Mouse (Mus musculus): Measurements from ENCODE around the gene L3mbtl3. TPM values are rescaled to one million over a fixed set of nuclear protein-coding genes. Genes with fewer than 3 reads are reported as not detected.

Gene L3mbtl3
- polyA plus RNA-seq, 1 experiment from 2014 or later: 18.0 TPM

GRCm38 (mm10) chr10:26351129-26351738, 24.5 kb downstream of the L3mbtl3 start:
- WGBS: 93% methylated on average over 7 of the region's 7 CpGs
- Histone ChIP-seq H3K27ac (ENCODE audit: low read depth, low read length) (no peak overlapping the region), H3K4me1 (ENCODE audit: control insufficient read depth, insufficient read depth, low read length) (no peaks in the 10 kb centered on the region), H3K9ac (ENCODE audit: low read length) (no peak overlapping the region), H3K4me3 (ENCODE audit: low read depth, low read length) (no peak overlapping the region), H3K27me3 (replicated peaks; ENCODE audit: control insufficient read depth, insufficient read depth, low read length) (no peaks in the 10 kb centered on the region), H3K9me3 (replicated peaks; ENCODE audit: control insufficient read depth, low read length) (no peaks in the 10 kb centered on the region), H3K36me3 (ENCODE audit: control insufficient read depth, insufficient read depth, low read length) (0 out of 2 replicates have a peak, but pooled peaks cover 15% of the 10 kb centered on the region), H3K4me2 (ENCODE audit: low read length) (no peak overlapping the region)
- DNase-seq (ENCODE audit: low spot score) (no peak), ATAC-seq (no peak)

- Histone ChIP-seq H3K4me2 (ENCODE audit: low read length) (no peak overlapping the region), H3K9ac (ENCODE audit: low read length) (no peak overlapping the region), H3K27ac (ENCODE audit: low read depth, low read length) (no peak overlapping the region), H3K36me3 (ENCODE audit: control insufficient read depth, insufficient read depth, low read length) (0 out of 2 replicates have a peak, but pooled peaks cover 15% of the 10 kb centered on the region), H3K27me3 (replicated peaks; ENCODE audit: control insufficient read depth, insufficient read depth, low read length) (no peaks in the 10 kb centered on the region), H3K9me3 (replicated peaks; ENCODE audit: control insufficient read depth, low read length) (no peaks in the 10 kb centered on the region), H3K4me3 (ENCODE audit: low read depth, low read length) (no peak overlapping the region), H3K4me1 (ENCODE audit: control insufficient read depth, insufficient read depth, low read length) (no peaks in the 10 kb centered on the region)
- WGBS: 87% methylated on average over 1 of the region's 1 CpGs
- DNase-seq (ENCODE audit: low spot score) (no peak), ATAC-seq (no peak)
Measured at GRCm38 (mm10) chr10:26350153-26350552, 25.6 kb downstream of the L3mbtl3 start.

- ATAC-seq (no peak), DNase-seq (ENCODE audit: low spot score) (no peak)
- no peak overlapping the region for H3K4me2 ChIP-seq (ENCODE audit: low read length)
- H3K27ac ChIP-seq (ENCODE audit: low read depth, low read length): no peak overlapping the region
- WGBS: 34% methylated on average over 7 of the region's 7 CpGs
- no peak overlapping the region for H3K9ac ChIP-seq (ENCODE audit: low read length)
- H3K36me3 ChIP-seq (ENCODE audit: control insufficient read depth, insufficient read depth, low read length): peaks cover 25% of the 10 kb centered on the region; the same call in 1 of the 2 replicates
- H3K4me3 ChIP-seq (ENCODE audit: low read depth, low read length): no peak overlapping the region
- H3K27me3 ChIP-seq (replicated peaks; ENCODE audit: control insufficient read depth, insufficient read depth, low read length): no peaks in the 10 kb centered on the region
- H3K9me3 ChIP-seq (replicated peaks; ENCODE audit: control insufficient read depth, low read length): no peaks in the 10 kb centered on the region
- no peaks in the 10 kb centered on the region for H3K4me1 ChIP-seq (ENCODE audit: control insufficient read depth, insufficient read depth, low read length)
Measured at GRCm38 (mm10) chr10:26347614-26348013, 28.2 kb downstream of the L3mbtl3 start.

GRCm38 (mm10) chr10:26345879-26346278, 29.9 kb downstream of the L3mbtl3 start:
- 95% methylated on average over 1 of the region's 1 CpGs for whole genome bisulfite sequencing
- DNase-seq (ENCODE audit: low spot score) (peak; percentile 28), ATAC-seq (no peak)
- no peak overlapping the region for H3K27ac ChIP-seq (ENCODE audit: low read depth, low read length)
- no peak overlapping the region for H3K4me2 ChIP-seq (ENCODE audit: low read length)
- no peaks in the 10 kb centered on the region for H3K27me3 ChIP-seq (replicated peaks; ENCODE audit: control insufficient read depth, insufficient read depth, low read length)
- no peaks in the 10 kb centered on the region for H3K4me1 ChIP-seq (ENCODE audit: control insufficient read depth, insufficient read depth, low read length)
- no peak overlapping the region for H3K9ac ChIP-seq (ENCODE audit: low read length)
- no peak overlapping the region for H3K4me3 ChIP-seq (ENCODE audit: low read depth, low read length)
- peaks cover 32% of the 10 kb centered on the region for H3K36me3 ChIP-seq (ENCODE audit: control insufficient read depth, insufficient read depth, low read length)
- H3K9me3 ChIP-seq (replicated peaks; ENCODE audit: control insufficient read depth, low read length): no peaks in the 10 kb centered on the region

- Histone ChIP-seq H3K9me3 (replicated peaks; ENCODE audit: control insufficient read depth, low read length) (no peaks in the 10 kb centered on the region), H3K4me3 (ENCODE audit: low read depth, low read length) (no peak overlapping the region), H3K4me1 (ENCODE audit: control insufficient read depth, insufficient read depth, low read length) (no peaks in the 10 kb centered on the region), H3K27ac (ENCODE audit: low read depth, low read length) (no peak overlapping the region), H3K27me3 (replicated peaks; ENCODE audit: control insufficient read depth, insufficient read depth, low read length) (no peaks in the 10 kb centered on the region), H3K9ac (ENCODE audit: low read length) (no peak overlapping the region), H3K4me2 (ENCODE audit: low read length) (no peak overlapping the region), H3K36me3 (ENCODE audit: control insufficient read depth, insufficient read depth, low read length) (peaks cover 72% of the 10 kb centered on the region)
- ATAC-seq (no peak), DNase-seq (ENCODE audit: low spot score) (no peak)
- WGBS: 88% methylated on average over 23 of the region's 23 CpGs
Measured at GRCm38 (mm10) chr10:26337896-26338503, 37.8 kb downstream of the L3mbtl3 start.

GRCm38 (mm10) chr10:26333966-26334365, 41.8 kb downstream of the L3mbtl3 start:
- Histone ChIP-seq H3K36me3 (ENCODE audit: control insufficient read depth, insufficient read depth, low read length) (peaks cover 57% of the 10 kb centered on the region), H3K9ac (ENCODE audit: low read length) (no peak overlapping the region), H3K4me1 (ENCODE audit: control insufficient read depth, insufficient read depth, low read length) (no peaks in the 10 kb centered on the region), H3K9me3 (replicated peaks; ENCODE audit: control insufficient read depth, low read length) (no peaks in the 10 kb centered on the region), H3K27me3 (replicated peaks; ENCODE audit: control insufficient read depth, insufficient read depth, low read length) (no peaks in the 10 kb centered on the region), H3K4me3 (ENCODE audit: low read depth, low read length) (no peak overlapping the region), H3K4me2 (ENCODE audit: low read length) (no peak overlapping the region), H3K27ac (ENCODE audit: low read depth, low read length) (no peak overlapping the region)
- no peak for DNase-seq (ENCODE audit: low spot score)
- ATAC-seq: no peak
- 36% methylated on average over 5 of the region's 5 CpGs for WGBS

- peaks cover 45% of the 10 kb centered on the region for H3K36me3 ChIP-seq (ENCODE audit: control insufficient read depth, insufficient read depth, low read length)
- H3K9ac ChIP-seq (ENCODE audit: low read length): no peak overlapping the region
- no peak for ATAC-seq
- H3K4me1 ChIP-seq (ENCODE audit: control insufficient read depth, insufficient read depth, low read length): peaks cover 3% of the 10 kb centered on the region
- no peak overlapping the region for H3K4me3 ChIP-seq (ENCODE audit: low read depth, low read length)
- H3K4me2 ChIP-seq (ENCODE audit: low read length): no peak overlapping the region
- H3K9me3 ChIP-seq (replicated peaks; ENCODE audit: control insufficient read depth, low read length): no peaks in the 10 kb centered on the region
- DNase-seq (ENCODE audit: low spot score): no peak
- no peak overlapping the region for H3K27ac ChIP-seq (ENCODE audit: low read depth, low read length)
- H3K27me3 ChIP-seq (replicated peaks; ENCODE audit: control insufficient read depth, insufficient read depth, low read length): no peaks in the 10 kb centered on the region
- WGBS: 17% methylated on average over 2 of the region's 2 CpGs
Measured at GRCm38 (mm10) chr10:26332781-26333180, 43.0 kb downstream of the L3mbtl3 start.

GRCm38 (mm10) chr10:26328843-26329242, 46.9 kb downstream of the L3mbtl3 start:
- no peak overlapping the region for H3K27ac ChIP-seq (ENCODE audit: low read depth, low read length)
- WGBS: 64% methylated on average over 3 of the region's 3 CpGs
- no peak overlapping the region for H3K9ac ChIP-seq (ENCODE audit: low read length)
- H3K9me3 ChIP-seq (replicated peaks; ENCODE audit: control insufficient read depth, low read length): no peaks in the 10 kb centered on the region
- ATAC-seq: no peak
- H3K27me3 ChIP-seq (replicated peaks; ENCODE audit: control insufficient read depth, insufficient read depth, low read length): no peaks in the 10 kb centered on the region
- H3K4me2 ChIP-seq (ENCODE audit: low read length): no peak overlapping the region
- no peak for DNase-seq (ENCODE audit: low spot score)
- H3K36me3 ChIP-seq (ENCODE audit: control insufficient read depth, insufficient read depth, low read length): peaks cover 36% of the 10 kb centered on the region
- peaks cover 4% of the 10 kb centered on the region for H3K4me1 ChIP-seq (ENCODE audit: control insufficient read depth, insufficient read depth, low read length)
- H3K4me3 ChIP-seq (ENCODE audit: low read depth, low read length): no peak overlapping the region
